Mouse (Mus musculus) heart, postnatal 10 days (tissue): Measurements from ENCODE around the gene Cyp2j12. TPM values are rescaled to one million over a fixed set of nuclear protein-coding genes. Genes with fewer than 3 reads are reported as not detected.
A peak's percentile ranks its signal among the peaks of the same experiment; 100 is the strongest.
"Not testable (repeated sequence)": the region's sequence is repeated elsewhere in the genome, so short reads cannot be mapped to it uniquely, and the experiment has no call there.

Experiments
- DNase-seq, 2 experiments: peaks; one replicate each; pipeline ENCODE4 v3.0.0; 2021
- intact Hi-C: fragments of 180-260 bp; cut with DNase I; formaldehyde crosslinking; loops from one replicate; pipeline ENCODE4 v1.15.1; 2025
- total RNA-seq, 2 experiments: library from RNA; stranded (reverse); gene quantifications; 2 replicates each; pipeline ENCODE4 v1.2.3; 2021

Cyp2j12 gene
- total RNA-seq, result not detected

GRCm38 (mm10) chr4:96140732-96141467, at the start of gene Cyp2j12:
Gene Cyp2j12 (minus strand): TSS chr4:96141152.
- intact Hi-C loops, result no loop called here
- DNase-seq, result no peak

DNA sequence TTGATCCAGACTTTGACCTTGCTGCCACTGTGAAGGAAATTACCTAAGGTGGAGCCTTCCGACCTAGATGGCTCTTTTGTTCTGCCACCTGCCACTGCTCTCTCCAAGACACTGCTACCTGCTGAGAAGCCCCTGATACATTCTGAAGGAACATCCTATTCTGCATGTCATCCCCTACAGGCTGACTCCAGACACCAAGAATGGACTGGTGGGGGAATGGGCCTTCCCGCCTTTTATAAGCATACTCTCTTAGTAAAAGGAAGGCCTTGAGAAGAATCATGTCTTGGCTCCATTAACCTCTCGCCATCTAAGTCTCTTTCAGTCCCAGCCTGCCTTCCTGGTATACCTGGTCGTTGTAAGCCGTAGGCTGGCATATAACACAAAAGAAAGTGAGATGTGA, 48.4 kb upstream of the Cyp2j12 start:
- DNase-seq, intact Hi-C loops: not testable (repeated sequence)

- DNase-seq, result not testable (repeated sequence)
Measured at GRCm38 (mm10) chr4:96188671-96189070, 47.7 kb upstream of the Cyp2j12 start.

DNA sequence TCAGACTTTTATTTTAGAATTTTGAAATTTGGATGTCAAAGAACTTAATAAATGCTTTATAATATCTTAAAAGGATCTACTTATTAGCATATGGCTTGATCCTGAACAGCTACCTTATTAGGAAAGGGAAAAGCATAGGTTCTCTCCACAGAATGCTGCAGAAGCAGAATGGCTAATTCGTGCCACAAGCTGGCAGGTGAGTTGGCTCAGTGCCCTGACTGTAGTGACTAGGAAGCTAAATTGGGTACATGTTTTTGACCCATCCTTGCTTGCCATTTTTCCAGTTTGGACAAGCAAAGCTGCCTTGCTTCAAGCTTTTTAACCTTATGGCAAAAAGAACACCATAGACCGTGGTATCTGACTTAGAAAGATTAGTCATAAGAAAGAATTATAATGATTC, 47.2 kb upstream of the Cyp2j12 start:
- intact Hi-C loops, DNase-seq: not testable (repeated sequence)

More at GRCm38 (mm10) chr4:96188671-96189070, 47.7 kb upstream of the Cyp2j12 start:
- intact Hi-C loops, result not testable (repeated sequence)

GRCm38 (mm10) chr4:96184716-96185115, 43.8 kb upstream of the Cyp2j12 start:
- intact Hi-C loops, DNase-seq: not testable (repeated sequence)

DNA sequence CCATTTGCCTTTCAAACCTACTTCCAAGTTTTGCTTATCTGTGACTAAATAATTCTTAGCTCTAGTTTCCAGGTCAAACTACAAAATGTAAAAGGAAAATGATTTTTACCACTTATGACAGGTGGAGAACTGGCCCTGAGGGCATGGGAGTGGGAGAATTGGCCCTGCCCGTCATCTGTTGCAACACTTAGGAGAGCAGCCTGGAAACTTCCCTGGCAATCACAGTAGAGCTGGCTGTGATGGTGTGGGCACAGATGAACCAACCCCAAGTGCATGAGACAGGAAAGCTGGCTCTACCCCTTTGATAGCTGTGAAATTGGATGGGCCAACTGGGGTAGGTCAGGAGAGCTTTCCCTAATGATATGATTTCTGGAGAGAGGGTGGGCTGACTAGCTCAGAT, 21.9 kb upstream of the Cyp2j12 start:
- intact Hi-C loops, result no loop called here

GRCm38 (mm10) chr4:96161575-96161974, 20.6 kb upstream of the Cyp2j12 start:
- DNase-seq, result no peak
- intact Hi-C loops, result no loop called here

More for the DNA sequence above, 21.9 kb upstream of the Cyp2j12 start:
- DNase-seq, result no peak

DNA sequence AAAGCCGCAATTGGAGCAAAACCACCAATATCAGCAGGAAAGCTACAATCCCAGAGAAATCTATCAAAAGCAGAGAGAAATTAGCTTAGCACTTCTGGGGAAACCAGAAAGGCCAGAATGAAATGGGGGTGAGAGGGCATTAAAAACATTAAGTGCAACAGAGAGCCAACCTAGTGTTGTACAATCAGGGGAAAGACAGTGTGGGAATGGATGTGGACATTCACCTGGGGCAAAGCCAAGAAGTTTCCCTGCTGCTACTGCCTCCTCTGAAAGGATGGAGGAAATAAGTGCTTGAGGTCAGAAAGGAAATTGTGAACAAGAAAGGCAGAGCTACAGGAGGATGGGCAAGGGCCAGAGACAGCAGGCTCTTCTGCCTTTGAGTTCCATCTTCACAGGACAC, 1.7 kb downstream of the Cyp2j12 start:
- intact Hi-C loops, result no loop called here
- no peak for DNase-seq

DNA sequence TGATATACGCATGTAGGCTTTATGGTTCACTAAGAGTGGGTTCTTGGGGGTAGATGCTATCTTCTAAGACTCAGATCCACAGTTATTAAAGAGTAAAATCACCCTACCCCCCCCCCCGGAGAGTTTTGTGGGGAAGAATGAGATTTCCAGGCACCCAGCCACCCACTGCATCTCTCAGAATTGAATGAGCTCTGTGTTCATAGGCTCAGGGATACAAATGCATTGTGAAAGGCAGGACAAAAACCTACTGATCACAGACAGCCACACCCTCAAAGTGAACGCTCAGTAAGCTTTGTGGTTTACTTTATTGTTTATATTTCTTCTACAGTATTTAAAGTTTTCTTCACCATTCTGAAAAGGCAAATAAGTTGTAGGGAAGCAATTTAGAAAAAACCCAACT, 6.7 kb downstream of the Cyp2j12 start:
- DNase-seq, result no peak
- intact Hi-C loops, result no loop called here

- DNase-seq, result no peak
- intact Hi-C loops, result loop anchor here (10.0 kb wide), 1 partner anchor 588 kb away; no protein-coding TSS in a partner anchor
Measured at GRCm38 (mm10) chr4:96096841-96097240, 44.1 kb downstream of the Cyp2j12 start.

DNA sequence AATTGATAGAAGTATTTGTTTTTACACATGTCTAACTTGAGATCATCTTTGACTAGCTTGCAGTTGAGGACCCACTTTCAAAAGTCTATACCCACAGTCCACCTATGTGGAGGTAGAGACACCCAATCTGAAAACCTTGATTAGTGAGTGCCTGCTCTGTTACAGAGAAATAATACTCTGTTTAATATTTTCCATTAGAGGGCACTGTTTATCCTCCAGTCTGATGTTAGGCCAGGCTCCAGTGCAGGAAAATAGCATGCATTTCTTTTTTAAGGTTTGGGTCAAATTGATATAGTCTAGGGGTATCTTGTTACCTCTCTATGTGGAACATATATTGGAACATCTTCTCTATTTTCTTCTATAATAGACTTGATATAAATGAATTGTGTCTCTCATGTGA, 49.1 kb downstream of the Cyp2j12 start:
- DNase-seq, result no peak
- intact Hi-C loops, result loop anchor here (10.0 kb wide), 1 partner anchor 593 kb away; no protein-coding TSS in a partner anchor

DNA sequence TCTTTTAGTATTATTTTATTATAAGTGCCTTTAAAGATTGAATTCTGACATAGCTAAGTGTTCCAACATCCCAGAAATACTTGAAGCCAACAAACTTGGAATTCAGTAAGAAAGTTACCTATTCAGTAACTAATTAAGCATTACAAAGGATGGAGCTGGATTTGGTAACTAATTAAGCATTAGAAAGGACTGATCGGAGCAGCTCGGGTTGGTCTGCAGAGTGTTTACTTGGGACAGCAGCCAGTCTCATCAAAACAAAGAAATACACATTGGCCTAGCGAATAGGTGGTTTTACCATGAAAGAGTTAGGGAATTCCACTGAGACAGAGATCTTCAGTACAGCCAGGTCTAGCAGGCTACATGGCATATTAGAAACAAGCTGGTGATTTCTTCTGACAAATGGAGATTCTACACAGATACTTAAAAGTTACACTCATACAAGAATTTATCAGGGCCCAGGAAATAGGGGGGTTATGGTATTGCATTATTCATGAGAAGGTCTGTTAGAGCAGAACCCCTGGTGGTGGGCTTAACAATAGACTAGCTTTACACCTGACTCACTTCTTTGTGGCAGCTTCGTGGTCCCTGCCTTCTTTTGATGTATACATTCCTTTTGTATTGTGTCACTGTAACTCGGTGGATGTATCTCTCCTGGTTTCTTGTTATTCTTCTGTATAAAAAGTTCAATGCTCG, 51.5 kb downstream of the Cyp2j12 start:
- DNase-seq, result not testable (repeated sequence)
- intact Hi-C loops, result loop anchor here (10.0 kb wide), 1 partner anchor 595 kb away; no protein-coding TSS in a partner anchor

- intact Hi-C loops, result no loop called here
- DNase-seq, result no peak
Measured at GRCm38 (mm10) chr4:96078308-96078707, 62.6 kb downstream of the Cyp2j12 start.

DNA sequence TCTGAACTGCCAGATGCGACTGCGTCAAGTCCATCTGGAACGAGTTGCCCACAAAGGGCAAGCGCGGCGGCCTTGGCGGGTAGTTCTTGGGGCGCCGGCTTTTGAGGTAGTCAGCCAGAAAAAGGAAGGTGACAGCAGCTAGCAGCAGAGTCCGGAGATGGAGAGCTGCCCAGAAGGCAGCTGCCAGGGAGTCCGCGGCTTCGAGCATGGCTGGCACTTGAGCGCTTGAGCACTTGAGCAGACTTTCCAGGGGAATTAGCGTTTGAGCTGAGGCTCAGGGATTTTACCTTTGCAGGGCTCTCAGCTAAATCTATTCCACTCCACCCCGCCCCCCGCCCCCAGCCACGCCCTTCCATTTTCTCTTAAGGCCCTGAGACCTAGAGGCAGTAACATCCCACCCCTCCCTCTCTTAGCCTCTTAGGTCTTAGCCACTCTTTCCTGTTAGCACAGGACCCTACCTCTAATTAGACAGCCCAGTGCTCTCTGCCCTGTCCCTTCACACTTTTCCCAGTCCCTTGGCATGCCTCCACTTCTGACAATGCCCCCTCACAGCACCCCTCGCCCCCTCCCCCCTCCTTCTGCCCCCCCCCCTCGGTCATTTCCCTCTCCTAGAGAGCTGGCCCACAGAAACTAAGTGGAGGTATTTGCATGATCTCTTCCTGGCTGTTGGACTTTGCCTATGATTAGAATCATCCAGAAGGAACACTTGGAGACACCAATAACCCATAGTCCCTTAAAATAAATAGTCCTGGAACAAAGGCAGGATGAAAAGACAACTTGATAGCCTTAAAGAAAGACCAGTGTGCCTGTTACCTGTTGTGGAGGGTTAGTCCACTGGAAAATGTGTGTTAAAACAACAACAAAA, 63.5 kb downstream of the Cyp2j12 start, which contains the start of gene Cyp2j13:
Gene Cyp2j13 (minus strand): TSS at position 286 of the 865 bp plus-strand sequence.
- DNase-seq, result peak; percentile 30 to 36
- intact Hi-C loops, result no loop called here

DNA sequence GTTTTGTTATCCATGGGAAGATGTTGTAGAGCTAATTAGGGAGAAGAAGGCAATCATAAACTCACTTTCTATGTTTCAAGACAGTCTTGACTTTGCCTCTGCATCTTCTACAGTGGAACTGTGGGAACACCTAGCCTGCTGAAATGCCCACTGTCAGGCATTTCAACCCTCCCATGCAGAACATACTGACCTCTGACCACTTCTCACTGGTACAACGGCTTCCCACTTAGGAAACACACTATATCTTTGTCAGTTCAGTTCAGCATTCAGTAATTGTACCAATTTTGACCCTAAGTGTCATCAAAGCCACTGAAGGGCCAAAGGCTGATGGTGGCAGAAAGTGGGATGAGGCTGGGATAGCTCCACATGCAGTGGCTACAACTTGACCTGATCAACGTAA, 78.9 kb downstream of the Cyp2j12 start:
- no peak for DNase-seq
- intact Hi-C loops, result no loop called here

GRCm38 (mm10) chr4:96060106-96060505, 80.8 kb downstream of the Cyp2j12 start:
- DNase-seq, result no peak
- intact Hi-C loops, result no loop called here

Other genes starting within 250 kb of the Cyp2j12 start
- 1 to 10 TPM; 8.8 to 9.1 TPM for gene Hook1, start 173.9 kb downstream of the Cyp2j12 start, total RNA-seq
- not detected for gene Cyp2j13, start 63.6 kb downstream of the Cyp2j12 start, total RNA-seq
- not detected for gene Cyp2j7, start 95.5 kb upstream of the Cyp2j12 start, total RNA-seq
- not detected for gene Cyp2j11, start 207.5 kb upstream of the Cyp2j12 start, total RNA-seq